Mouse (Mus musculus) lung, postnatal 25 days (tissue): ENCODE measurements around the gene Pcyt1b.
A peak's percentile ranks its signal among the peaks of the same experiment; 100 is the strongest.

Source experiments
- DNase-seq: peaks from one replicate; pipeline ENCODE4 v3.0.0; 2022; ENCODE audit warnings: low spot score

Pcyt1b gene

DNA sequence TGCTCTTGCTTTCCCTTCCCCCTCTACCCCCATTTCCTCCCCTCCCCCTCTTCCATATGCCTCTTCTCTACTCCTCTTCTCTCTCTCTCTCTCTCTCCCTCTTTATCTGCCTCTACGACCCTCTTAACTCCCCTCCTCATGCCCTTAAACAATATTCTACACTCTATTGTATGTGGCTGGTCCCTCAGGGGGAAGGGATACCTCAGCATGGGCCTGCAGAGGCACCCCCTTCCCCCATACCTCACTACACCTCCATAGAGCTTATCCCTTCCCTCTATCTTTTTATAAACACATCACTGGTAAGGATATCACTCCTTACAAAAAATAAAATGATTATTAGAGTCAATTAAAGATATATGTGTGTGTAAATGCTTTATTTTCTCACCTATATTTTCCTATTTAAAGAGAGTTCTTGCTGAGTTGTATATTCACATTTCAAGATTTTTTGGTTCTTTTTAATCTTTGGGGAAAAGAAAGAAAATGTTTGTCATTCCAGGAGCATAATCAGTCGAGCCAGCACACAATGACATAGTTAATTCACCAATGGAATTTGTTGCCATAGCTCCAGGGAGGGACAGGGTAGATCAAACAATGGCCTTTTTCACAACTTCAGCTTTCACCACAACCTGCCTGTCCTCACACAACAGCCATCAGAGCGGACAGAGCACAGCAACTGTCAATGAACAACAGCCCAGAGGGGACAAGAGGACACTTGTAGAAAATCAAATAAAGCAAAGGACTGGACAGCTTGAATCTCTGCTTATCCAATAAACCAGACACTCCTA lies at the start of gene Pcyt1b:
Gene Pcyt1b, plus strand, starts transcription at position 646 of the 785 bp plus-strand sequence.
- no peak for DNase-seq

DNA sequence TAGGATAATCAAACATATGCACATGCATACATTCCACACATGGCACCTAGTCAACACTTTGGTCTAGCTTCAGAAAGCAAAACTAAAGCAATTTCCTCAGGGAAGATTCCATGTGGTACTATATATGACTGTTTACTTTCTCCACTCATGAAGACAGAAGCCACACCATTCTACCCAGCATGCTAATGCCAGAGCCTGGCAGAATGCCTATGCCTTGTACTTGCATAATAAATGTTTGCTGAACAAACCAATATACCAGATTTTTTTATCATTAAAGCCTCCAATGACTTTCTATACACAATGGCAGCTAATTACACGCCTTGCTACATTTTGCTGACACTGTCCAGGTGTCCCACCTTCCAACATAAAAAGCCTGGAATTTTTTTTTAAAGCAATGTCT lies 24.4 kb upstream of the Pcyt1b start:
- DNase-seq, result no peak

DNA sequence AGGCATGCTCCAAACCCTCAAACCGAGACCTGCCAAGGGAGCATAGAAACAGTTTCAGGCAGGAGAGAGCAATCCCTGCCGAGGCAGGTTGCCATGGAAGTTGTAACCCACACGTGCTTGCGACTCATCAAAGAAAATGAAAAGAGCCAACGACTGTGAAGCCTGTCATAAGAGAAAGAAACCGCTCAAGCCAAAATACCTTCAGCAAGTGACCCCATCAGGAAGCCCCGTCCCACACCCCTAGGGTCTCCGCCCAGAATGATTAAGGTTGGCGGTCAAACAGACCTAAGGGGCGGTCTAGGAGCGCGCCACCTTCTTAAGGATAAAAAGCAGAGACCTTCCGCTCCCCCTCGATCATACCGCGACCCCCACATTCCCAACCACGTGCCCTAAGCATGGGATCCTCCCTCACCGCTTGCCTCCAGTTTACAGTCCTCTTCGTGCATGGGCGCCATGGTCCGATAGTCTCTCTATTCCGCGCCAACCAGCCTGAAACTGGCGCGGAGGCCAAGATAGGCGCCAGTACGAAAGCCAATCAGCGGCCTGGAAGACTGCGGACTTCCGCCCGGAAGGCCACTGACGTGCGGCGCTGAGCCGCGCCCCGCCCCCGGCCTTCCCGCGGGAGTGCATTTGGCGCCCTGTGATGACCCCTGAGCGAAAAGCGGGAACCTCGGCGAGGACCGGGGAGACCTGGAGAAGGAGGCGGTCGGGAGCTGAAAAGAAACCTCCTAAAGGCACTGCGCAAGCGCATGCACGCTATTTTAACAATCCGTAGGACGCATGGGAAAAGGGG lies 22.8 kb upstream of the Pcyt1b start, which contains the start of gene Pola1:
Gene Pola1, minus strand, starts transcription at position 499 of the 793 bp plus-strand sequence.
- peak; percentile 89 for DNase-seq

DNA sequence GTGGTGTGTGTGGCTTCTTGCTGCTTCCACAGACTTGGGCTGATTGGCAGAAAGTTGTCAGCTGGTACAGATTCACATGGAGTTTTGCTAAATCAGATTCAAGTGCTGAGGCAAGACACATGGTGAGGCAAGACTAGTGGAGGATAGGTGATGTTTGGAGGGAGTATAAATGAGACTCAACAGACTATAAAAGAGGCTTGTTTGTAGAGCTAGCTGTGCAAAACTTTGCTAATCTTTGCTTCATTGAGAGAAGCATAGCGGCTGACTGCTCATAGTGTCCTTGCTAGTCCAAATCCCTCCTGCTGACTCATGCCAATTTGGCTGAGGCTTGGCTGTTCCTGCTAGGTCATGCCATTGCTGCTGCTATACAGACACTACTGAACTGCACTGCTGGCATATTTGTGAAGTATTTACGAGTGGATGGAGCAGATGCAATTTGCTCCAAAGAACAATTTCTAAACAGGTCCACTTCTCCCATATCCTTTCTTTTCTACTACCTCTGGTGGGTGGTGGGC lies 19.7 kb upstream of the Pcyt1b start:
- no peak for DNase-seq

DNA sequence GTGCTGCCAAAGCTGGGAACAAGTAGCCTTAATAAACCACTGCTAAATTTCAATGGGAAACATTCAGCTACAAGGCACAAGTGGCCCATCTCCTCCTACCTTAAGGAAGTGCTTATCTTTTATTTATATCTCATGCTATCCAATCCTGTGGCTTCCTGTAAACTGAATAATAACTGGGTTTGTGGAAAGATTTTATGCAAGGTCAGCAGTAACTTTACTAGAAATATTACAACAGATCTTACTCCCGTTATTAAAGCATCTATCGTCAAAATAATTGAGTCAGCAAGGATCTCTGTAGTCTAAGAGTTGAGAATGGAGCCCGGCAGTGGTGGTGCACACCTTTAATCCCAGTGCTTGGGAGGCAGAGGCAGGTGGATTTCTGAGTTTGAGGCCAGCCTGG lies 11.1 kb upstream of the Pcyt1b start:
- no peak for DNase-seq

DNA sequence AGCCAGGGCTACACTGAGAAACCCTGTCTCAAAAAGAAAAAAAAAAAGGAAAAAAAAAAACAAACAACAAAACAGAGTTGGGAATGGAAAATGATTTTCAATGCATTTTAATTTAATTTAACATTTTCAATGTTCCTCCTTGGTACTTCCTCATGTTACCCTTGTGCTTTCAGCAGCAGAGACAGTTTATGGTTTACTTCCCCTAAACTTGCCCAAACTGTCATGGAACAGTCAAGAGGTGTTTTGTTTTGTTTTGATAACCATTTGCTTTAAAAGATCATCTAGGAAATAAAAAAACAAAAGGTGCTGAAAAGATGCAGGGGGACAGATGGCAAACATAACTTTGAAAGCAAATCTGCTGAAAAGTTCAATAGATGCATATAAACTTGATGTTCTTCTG lies 10.6 kb upstream of the Pcyt1b start:
- DNase-seq, result no peak

DNA sequence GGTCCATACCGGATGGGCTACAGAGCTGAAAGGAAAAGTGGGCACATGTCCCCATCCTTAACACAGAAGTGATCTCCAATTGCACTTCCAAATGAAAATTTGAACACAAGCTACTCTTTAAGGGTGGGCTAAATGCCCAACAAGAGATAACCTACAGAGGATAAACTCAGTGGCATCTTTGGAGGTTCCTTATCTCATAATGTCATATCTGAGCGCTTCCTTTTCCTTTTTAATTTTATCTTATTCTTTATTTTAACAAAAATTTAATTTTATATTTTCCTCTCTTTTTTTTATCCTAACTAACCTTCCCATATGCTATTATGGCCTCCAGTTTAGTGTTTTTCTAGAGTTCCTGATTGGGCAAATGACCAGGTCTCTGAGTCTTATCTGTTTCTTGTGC lies 3.9 kb upstream of the Pcyt1b start:
- no peak for DNase-seq

DNA sequence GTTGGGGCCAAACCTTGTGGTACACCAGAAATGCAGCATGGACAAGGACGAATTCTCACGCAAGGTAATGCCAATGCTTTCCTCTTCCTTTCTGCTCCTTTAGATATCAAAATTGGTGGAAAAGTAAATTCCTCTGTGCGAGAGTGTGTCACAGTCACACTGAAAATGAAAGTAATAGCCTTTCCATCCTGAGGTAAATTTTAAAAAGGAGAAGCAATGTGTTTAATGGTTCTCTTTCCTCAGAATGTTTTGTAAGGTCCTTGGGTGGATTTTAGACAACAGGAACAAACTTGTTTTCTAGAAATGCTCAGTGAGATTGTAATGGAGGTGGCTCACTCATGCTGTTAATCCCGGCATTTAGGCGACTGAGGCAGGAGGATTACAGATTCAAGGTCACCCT lies 490 bp downstream of the Pcyt1b start:
- DNase-seq, result no peak

DNA sequence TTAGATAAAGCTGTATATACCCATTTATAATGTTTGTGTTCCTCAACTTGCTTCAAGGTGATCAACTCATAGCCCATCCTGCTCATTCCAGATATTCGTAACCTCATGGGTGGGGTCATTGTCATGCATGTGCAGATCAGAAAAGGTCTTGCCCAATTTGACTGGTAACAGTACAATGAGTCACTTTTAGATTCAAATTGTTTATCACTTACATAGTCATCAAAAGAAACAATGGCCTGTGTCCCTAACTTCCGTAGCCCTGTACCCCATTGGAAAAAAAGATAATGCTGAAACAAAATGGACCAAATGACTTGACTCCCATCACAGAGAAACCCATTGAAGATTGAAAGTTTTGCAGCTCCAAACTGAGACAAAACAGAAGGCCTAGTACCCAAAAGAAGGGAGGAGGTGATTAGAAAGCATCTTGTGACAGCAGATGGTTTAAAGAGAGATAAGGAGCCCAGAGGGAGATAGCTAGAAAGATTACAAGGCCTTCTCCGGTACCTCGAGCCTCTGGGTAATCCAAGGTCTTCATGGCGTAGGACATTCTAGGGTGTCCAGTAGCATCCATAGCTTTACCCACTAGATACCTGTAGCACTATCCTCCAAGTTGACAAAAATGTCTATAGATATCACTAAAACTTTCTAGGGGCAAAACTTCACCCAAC lies 9.4 kb downstream of the Pcyt1b start:
- no peak for DNase-seq

DNA sequence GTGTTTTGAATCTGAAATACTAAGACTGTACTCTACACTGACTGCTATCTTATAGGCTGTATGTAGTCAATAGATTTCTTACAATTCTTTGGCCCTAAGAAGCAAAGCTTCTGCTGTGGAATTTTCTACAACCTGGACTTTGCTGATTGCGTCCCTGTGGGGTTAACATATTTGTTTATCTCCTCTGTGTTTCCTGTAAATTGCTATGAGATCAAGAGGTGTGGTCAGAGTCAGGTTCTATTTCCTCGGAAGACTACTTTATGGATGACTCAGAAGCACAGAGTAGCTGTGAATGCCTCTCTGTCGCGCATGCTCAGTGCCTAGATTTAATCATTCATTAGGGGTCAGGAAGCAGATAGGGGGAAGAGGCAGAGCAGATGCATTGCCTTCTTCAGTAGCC lies 10.1 kb downstream of the Pcyt1b start:
- no peak for DNase-seq

DNA sequence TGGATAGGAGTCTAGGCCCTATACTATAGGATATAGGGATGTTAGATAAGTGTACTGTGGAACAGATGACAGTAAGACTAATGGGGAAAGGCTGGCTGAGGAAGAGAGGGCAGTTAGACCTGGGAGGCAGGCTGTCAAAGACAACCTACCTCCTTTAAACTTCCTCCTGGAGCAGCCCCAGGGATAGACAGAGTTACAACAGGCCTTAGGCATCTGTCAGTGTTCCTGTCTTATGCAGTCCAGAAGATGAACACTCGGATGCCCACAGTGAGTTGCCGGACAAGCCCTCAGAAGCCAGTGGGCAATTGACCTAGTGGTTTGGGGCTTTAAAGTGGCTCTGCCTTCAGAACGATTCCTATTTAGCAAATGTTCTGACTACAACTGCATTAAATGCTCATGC lies 19.8 kb downstream of the Pcyt1b start:
- DNase-seq, result no peak

DNA sequence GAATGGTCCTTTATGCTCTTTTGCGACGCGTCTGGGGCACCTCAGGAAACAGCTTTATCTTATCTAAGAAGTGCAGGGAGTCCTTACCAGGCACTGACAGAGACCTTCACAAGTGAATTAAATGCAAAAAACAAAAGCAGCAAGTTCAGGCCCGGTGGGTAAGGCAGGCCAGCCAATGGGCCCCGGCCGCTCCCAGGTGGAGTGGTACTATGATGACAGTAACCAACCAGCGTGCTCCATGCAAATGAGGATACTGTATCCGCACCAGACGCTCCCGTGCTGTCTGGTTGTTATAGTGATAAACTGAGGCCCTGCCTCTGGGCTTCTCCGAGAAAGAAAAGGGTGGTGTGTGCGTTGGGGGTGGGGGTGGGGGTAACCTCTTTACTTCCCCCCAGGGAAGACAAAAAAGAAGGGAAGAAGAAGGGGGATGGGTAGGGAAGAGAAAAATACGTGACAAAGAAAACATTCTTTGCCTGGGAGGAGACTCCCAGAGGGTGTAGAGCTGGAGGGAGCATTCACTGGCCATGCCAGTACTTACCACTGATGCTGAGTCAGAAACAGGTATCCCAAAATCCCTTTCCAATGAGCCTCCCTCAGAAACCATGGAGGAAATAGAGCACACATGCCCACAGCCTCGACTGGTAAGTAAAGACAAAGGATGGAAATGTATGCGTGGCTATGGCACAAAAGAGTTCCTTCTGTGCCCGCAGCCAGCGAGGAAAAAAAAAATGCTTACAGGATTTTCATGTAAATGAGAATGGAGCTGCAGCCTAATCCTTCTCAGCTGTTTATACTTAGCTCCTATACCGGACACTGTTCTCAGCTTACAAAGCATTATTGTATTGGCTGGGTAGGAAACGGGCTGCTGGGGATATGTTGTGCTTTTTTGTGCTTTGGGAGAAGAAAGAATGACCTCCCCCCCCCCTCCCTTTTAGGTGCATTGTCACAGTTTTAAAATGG lies 20.5 kb downstream of the Pcyt1b start:
- peak; percentile 29 for DNase-seq

DNA sequence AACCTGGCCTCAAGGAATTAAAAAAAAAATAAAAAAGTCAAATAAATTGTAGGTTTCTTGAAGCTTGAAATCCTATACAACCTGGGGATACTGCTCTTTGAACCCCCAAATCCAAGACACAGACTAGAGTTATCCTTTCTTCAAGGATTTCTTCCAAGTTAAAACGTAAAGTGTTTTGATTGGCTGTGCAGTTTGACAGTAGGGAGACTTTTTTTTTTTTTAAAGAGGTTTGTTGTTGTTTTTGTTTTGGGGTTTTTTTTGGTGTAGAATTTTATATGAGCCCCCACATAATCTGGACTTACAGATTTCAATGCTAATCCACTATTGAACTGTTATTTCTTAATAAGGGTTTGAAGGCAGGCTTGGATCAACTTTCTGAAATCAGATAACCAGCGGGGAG lies 21.6 kb downstream of the Pcyt1b start:
- no peak for DNase-seq

DNA sequence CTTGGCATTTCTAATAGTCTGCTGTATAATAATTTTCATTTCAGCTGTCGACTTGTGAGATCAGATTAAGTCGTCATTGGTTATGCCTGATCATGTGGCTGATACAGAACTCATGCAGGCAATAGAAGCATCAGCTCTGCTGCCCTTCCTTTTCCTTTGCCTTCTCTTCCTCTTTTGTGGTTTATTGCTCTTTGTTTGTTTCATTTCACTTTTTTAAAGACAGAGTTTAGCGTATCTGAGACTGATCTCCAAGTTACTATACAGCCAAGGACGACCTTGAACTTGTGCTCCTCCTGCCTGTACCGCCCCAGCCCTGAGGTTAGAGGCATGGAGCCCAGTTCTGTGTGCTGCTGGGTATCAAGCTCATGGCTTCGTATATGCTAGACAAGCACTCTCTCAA lies 34.6 kb downstream of the Pcyt1b start:
- no peak for DNase-seq

DNA sequence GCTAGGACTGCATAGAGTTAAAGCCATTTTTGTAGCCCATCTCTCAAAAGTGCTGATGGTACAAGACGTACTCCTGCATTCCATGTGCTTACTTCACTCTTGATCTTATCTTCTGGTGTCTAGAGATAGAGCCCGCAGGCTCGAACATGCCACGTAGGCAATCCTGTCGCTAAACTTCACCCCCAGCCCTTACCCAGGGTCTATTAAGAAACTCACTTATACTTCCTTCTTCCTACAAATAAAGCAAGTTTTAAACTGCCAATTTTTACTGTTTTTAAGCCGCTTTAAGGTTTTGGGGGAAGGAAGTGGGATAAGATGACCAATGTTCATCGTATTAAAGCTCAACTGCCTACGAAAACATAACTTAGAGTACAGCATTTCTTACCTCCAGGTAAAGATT lies 36.0 kb downstream of the Pcyt1b start:
- DNase-seq, result no peak

DNA sequence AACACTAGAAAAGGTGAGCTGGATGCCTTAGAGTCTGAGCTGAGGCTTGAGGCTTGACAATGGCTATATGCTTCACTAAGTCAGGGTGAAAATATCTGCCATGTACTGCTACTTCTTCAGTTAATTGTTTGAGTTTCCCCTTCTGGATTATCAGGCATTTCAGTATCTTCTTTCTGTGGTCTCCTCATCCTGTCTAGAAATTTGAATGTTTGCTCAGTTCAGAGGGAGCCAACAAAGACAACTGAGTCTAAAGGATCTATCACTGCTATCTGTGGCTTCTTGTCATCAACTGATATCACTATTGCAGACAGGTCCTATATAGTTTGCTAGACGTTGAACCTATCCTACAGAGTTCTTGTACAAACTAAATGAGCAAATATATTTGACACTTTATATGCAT lies 42.9 kb downstream of the Pcyt1b start:
- no peak for DNase-seq

DNA sequence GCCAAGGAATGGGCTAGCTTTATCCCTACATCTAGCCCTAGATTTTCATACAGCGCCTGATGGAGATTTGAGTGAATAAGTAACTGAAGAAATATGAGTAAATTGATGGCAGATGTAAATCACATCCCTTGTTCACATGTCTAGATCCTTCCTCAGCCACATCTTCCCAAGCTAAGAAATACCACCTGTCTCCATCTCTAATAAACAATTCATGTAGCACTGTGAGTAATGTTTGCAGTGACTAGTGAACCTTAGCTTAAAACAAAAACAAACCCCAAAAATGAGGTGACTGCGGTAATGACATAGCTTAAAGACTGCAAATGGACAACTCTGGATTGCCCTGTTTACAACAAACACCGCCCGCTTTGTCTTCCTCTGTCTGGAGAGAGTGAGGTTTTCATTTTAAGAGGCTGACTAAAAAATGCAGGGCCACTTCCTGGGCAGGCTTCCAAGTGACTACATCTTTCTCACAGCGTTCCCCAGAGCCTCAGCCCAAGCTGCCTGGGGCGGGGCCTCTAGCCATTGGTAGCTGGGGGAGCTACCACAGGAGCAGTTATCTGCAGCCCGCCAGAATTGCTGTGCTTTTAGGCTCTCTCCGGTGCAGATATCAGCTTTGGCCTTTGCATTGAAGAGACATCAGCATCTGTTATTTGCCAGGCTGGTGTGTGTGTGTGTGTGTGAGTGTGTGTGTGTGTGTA lies 46.0 kb downstream of the Pcyt1b start:
- DNase-seq, result peak; percentile 10

DNA sequence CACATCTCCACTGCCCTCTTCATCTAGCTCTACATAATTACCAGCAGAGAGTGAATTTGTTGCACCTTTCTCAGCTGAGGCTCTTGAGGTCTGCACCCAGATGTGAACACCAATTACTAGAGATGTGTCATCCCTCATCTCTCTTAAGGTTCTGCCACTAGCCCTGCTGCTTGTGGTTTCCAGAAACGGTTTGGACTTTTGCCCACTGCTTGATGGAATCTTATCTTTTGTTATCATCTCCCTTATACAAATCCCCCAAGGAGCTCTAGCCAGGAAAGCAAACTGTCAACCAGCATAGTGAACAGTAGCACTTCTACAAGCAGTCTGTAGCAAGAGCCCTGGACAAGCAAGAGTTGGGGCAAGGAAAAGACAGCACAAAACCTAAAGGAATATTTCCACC lies 57.9 kb downstream of the Pcyt1b start:
- DNase-seq, result no peak

DNA sequence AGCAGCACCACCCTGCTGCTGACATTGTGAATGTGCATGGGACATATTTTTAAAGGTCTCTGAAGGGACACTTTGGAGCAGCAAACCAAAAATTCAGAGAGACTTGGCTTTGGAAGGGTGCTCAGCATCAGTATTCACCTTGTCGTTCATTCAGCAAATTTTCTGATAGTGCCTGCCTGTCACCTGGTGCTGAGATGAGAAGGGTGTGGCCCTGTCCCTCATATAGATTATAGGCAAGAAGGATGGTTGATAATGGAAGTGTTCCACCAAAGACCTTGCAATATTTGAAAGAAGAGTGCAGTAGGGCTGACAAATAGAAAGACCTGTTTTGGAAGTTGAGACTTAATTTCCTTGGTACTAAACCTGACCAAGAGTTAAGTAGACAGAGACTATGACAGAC lies 74.9 kb downstream of the Pcyt1b start:
- DNase-seq, result no peak

DNA sequence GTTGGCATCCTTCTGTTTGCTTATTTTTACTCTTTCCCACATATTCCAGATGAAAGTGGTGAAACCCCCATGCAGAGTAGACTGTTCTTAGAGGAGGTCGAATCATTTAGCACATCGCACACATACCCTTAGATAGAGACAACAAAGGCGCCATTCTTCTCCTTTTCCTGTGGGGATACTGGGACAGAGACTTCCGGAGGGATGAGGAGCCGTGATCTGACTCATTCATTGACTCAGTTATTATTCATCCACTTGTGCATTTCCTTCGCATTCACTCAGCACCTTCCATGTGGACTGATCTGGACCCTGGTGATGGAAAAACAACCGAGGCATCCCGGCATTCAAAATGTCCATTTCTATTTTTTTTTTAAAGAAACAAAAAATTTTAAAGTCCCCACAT lies 76.2 kb downstream of the Pcyt1b start:
- no peak for DNase-seq

DNA sequence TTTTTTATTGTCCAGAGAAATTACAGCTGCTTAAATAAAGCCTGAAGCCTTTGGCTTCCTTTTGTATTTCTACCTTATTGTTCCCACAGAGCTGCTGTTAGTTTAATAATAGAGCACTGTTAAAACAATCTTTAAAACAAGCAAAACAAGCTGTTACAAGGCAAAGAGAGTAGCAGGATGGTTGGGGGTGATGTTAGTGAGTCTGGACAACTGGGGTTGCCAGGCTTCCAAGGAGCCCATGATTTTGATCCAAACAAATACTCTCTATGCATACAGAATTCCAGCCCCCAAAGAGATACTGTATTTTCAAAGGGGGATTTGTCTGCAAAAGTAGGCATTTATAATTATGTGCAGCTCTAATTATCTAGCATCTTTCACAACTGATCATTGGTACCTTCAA lies 77.7 kb downstream of the Pcyt1b start:
- no peak for DNase-seq
